Mouse (Mus musculus) spleen, postnatal 36 days (tissue): ENCODE data around the gene Decr2.
A peak's percentile ranks its signal among the peaks of the same experiment; 100 is the strongest.
"Not testable (repeated sequence)": the region's sequence is repeated elsewhere in the genome, so short reads cannot be mapped to it uniquely, and the experiment has no call there.

Experiments
- DNase-seq, 2 experiments: peaks; one replicate each; pipeline ENCODE4 v3.0.0; 2022; ENCODE audit warnings: low spot score in 2 of 2, mixed read lengths in 1 of 2

The Decr2 gene

DNA sequence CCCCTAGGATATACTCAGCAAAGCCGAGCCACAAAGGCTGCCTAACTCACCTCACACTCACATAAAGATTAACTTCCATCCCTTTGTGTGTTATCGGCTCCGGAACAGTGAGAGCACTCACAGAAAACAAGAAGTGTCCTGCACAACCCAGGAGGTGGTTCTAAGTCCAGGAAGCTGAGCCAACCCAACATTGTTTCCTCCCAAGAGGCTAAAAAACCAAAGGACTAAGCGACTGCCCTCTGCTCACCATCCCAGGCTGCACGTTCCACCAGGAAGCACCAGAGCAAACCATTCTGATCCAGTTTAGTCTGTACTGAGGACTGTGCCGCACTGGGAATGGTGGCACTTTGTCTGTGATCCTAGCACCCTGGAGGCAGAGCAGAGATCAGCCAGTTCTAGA, 25.2 kb downstream of the Decr2 start:
- no peak for DNase-seq

DNA sequence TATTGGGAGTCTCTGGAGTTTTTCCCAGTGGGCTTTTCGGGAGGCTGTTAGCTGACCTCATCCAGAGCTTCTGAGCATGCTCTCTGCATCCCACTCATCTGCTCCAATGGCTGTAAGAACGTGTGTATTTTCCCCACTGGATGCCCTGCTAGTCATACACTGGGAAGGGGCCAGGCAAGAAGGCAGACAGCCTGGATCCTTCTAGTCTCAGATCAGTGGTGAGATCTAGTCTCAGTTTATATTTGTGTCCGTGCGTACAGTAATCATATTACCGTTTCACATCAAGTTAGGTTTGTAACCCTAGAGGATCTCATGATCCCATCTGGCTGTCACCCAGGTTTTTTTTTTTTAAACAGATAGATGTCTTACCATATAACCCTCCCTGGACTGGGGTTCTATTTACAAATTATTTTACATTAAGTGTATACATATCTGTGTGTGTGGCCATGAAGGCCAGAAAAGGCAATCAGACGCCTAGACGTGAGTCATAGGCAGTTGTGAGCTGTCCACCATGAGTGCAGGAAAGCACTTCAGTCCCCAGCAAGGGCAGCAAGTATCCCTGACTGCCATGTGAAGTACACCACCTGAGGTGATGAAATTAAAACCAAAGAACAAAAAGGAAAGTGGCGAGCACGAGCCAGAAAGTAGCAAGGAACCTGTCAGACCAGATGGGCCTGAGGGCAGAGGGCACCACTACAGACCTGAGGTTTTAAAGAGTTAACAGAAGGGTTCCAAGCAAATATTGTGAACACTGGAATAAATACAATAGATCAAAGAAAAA, 32.2 kb downstream of the Decr2 start:
- no peak for DNase-seq

DNA sequence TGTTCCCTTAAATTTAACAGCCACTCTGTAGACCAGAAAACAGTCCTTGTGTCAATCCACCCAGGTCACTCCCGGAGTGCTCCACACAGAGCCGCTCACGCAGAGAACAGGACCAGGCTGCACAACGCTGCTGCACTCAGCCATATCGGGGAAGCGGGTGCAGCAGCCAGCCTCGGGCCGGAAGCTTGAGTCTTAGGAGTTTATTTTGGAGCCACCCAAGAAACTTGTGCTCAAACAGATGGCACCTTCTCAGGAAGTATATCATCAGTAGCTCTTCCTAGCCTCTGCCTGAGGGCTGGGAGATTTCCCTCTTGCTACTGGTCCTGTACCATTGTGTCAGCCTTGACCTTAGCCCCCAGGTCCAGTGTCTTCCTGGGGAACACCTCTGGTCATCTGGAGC, 32.9 kb downstream of the Decr2 start:
- DNase-seq = no peak

DNA sequence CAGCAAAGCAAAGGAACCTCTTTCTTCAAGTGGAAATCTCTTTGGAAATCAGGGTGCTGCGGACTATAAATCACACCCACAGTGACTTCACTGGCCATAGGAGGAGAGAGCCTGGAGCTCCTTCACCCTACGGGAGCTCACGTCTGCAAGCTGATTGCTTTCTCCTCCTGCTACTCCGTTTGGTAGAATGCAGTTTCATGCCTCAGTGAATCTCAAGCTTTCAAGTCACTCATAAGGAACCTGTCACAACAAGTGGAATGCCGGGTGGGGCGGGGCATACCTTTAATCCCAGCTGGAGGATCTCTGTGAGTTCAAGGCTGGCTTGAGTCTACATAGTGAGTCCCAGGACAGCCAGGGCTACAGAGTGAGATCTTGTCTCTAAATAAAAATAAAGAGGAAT, 35.0 kb downstream of the Decr2 start:
- DNase-seq = no peak

DNA sequence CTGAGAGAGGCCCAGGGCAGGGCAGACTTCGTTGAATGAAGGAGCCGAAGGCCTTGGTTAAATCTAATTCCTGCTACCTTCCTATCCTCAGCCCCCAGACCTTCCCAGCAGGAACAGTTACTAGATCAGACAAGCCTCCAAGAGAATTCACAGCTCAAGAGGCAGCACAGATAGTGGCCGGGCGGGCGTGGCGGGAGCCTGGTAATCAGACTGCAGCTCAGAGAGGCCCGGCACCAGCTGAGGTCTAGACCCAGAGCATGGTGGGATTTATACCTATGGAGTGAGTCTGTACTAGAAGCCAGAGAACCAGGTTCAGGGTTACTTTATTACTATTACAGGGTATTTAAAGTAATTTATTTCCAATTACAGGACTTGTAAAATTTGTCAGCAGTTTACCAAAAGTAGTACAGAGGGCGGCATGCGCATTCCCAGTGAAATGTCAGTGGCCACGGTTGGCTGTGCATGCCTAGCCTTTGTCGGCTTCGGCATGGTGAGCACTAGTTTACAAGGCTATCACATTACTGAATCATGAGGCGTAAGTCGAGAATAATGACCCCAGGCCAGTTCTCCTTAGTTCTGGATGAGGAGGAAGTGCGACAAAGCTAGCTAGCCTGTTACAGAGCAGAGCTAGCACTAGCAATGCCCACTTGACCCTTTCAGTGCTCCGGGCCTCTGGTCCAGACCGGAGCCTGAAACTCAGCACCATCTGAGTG, 35.8 kb downstream of the Decr2 start:
- DNase-seq = no peak

DNA sequence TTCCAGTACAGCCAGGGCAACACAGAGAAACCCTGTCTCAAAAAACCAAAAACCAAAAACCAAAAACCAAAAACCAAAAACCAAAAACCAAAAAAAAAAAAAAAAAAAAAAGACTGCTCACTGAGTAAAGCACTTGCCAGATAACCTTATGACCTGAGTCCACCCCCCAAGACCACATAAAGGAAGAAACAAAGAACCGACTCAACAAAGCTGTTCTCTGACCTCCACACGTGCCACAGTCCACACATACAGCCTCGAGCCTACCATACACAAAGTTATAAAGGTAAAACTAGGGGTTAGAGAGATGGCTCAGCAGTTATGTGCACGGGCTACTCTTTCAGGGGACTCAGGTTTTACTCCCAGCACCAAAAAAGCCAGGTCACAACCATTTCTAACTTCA, 37.4 kb downstream of the Decr2 start:
- DNase-seq = no peak

DNA sequence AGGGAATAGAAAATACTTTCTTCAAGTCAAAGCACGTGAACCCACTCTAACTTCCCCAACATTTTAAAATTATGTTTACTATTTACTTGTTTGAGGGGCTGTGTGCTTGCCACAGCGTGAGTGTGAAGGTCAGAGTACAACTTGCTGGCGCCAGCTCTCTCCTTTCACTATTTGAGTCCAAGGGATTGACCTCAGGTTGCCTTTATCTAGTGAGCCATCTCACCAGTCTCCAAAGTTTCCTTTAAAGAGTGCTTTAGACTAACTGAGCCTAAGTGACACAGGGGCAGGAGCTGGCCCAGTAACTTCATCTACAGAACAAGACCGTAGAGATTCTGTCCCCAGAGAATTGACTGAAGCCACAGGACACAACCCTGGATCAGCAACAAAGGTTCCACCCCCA, 38.1 kb downstream of the Decr2 start:
- DNase-seq = no peak

DNA sequence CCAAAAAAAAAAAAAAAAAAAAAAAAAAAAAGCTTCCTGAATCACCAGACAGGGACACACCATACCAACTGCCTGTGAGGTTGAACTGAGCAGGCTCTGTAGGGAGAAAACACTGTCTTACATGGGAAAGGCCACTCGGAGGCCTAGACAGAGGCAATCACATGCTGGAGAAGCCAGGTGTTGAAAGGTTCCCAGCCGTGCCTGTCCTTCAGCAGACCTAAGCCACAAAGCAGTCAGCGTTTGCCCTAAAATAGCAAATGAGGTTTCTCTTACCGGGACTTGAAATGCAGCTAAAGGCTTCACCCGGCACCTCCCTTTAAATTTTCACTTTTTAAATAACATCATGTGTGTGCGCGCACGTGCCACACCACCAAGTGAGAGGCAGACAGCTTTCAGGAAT, 42.0 kb downstream of the Decr2 start:
- no peak for DNase-seq

DNA sequence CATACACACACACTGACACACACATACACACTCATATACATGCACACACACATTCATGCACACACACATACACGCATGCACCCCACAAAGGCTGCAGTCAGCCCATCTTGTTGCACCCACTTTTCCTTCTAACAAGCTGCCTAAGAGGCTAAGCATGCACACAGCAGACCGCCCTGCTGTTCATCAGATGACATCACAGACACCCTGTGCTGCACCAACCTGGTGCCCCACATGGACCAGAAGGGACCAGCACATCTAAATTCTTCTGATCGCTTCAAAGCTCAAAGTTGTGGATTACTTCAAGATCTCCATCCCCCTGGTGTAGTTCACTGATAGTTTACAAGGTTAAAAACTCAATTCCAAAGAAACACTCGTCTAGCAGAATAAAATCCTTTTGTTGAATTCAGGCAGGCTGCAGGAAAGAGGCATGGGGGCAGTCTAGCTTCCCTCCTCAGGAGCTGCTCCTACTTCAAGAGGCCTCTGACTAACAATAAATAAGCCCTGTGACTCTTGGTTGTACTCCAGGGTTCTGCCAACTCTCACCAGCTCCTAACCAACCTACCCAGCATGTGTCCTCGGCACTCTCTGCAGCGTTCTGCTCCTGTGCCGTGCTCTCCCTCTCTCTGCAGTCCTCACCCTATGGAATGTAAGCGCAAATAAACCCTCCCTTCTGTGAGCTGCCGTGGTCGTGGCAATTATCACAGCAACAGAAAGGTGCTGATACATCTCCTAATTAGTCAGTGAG, 43.7 kb downstream of the Decr2 start:
- no peak for DNase-seq

DNA sequence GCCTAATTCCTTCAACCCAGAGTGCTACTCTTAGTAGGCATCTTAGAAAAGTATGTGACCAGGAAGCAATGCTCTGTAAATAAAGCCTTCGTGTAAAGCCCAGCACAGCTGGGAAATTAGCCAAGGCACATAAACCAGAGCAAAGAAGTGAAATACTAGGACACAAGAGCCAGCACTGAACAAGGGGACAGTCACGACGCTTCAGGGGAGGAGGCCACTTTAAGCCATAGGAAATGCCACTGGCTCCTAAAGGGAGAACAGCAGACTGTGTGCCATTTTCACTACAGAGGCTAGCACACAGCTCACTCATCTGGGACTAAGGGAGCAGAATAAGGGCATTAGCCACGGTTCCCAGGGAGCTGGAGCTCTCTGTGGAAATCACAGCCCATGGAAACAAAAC, 44.9 kb downstream of the Decr2 start:
- DNase-seq = no peak

DNA sequence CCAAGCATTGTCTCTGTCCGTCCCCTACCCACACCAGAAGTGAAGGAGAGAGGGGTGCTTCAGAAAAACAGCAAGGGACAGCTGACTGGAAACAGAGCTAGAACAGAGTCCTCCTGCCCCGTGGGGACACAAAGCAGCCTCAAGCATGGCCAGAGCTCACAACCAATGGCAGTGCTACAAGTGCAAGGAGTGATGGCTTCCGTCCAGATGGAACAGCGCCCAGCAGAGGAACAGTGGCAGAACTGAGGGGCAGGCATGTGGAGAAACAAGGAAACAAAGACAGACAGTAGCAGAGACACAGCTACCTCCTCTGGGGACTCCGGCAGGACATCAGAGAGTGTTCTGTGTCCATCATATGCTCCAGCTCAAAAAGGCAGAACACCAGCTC, 46.9 kb downstream of the Decr2 start:
- no peak for DNase-seq

DNA sequence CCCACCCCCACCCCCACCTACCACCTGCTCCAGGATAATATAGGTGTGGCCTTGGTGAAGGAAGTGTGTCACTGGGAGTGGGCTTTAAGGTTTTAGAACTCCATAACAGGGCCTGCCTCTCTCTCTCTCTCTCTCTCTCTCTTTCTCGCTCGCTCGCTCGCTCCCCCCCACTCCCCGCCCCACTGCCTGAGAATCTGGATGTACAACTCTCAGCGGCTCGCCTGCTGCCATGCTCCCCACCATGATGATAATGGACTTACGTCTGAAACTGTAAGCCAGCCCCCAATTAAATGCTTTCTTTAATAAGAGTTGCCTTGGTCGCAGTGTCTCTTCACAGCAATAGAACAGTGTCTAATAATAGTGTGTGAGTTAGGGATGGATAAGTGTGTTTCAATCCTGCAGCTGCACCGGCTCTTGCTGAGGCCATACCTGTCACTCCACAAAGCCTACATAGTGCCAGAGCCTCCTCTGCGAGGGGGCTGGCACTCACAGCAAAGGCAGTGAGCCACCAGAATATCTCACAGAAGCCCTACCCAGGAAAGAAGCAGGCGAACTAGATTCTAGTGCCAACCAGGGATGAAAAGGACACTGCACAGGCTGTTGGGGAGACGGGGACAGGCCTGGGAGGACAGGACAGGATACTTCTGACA, 47.4 kb downstream of the Decr2 start:
- DNase-seq = no peak

DNA sequence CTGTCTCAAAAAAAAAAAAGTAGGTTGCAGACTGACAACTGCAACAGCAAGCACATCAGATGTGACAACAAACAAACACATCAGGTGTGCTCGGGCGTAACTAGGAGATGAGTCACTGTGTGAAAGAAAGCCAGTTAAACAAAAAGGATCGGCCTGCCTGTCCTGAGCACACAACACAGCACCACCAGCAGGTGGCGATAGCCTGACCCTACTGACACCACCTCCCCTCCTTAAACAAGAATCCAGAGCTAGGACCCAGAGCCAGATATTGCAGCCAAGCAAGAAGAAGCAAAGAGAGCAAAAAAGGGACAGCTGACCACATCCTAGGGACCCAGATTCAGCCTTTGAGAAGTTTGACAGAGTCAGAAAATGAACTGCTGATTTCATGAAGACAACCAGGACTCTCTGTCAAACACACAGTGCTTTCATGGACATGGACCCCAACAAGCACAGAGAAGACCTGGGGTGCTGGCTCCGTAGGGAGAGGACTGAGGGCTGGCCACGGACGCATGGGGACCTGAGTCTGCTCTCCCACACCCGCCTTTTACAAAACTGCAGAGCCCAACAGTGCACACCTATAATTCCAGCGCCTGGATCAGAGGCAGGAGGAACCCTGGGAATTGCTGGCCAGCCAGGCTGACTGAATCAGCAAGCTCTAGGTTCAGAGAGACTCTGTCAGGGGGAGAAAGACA, 48.9 kb downstream of the Decr2 start:
- peak; percentile 24 to 36 for DNase-seq

DNA sequence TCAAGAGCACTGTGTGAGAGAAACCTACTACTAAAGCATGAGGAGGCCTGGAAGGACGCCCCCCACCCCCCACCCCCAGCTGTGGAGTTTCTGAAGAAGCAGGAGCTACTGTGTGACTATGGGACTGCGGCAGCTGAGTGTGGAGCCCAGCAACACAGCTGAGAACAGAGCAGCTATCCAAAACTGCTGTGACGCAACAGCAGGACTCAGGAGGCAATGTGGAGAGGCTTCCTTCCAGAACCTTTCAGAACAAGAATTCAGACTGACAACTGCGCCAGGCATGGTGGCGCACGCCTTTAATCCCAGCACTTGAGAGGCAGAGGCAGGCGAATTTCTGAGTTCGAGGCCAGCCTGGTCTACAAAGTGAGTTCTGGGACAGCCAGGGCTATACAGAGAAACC, 49.4 kb downstream of the Decr2 start:
- not testable (repeated sequence) for DNase-seq

DNA sequence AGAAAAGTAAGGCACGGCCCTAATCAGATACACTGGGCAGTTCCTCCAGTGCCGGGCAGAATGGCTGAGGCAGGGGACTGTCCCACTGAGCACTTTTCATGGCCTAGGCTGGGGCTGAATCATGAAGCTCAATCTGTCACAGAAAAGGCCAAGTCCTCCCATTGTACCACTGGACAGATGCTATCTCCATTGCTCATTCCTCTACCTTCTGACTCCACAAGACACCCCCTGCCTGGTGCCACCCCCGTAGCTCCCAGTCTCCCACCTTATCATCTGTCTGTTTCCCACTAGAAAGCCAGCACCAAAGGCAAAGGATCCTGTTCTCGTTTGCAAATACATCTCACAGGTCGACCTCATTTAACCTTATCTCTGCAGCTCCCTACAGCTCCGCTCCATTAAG, 58.1 kb downstream of the Decr2 start:
- DNase-seq = no peak

DNA sequence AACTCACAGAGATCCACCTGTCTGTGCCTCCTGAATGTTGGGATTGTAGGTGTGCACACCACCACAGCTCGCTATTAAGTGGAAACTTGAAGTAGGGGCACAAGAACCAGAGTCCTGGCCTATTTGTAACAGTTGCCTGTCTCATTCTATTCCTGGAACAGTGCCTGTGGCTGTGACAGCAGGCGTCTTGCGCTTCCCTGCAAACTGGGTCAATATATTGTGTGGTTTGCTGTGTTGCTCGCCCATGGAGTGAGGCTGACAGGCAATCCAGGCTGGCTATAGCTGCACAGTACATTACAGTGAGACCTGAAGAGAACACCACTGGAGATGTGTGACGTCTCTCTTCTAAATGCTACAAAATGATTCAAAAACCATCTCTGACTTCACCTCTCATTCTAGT, 58.6 kb downstream of the Decr2 start:
- DNase-seq = no peak
